Mouse (Mus musculus) frontal cortex, postnatal 25 days (tissue): ENCODE data around the gene Pde4d.

Source experiments
- DNase-seq, 2 experiments: peaks; one replicate each; pipeline ENCODE4 v3.0.0; 2022; ENCODE audit warnings: low spot score in 2 of 2

The Pde4d gene

GRCm38 (mm10) chr13:109388626-109389220 lies 939.0 kb downstream of the Pde4d start:
- no peak for DNase-seq

DNA sequence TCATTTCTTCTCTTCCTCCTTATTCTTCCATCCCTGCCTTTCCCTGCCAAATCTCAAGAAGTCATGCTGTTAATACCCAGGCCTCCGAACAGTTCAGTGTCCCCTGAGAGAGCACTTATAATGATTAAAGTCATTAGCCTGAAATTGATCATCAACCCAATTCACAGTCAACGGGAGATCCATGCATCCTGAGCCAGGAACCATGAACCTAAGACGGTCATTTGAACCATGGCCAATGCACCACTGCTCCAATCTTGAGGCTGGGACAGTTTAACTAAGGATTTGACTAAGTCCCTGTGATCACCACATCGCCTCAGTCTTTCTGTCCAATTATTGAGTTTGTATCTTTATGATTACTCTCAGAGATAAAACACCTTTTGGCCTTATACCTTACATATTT lies 952.6 kb downstream of the Pde4d start:
- no peak for DNase-seq

- DNase-seq: no peak
Observed at GRCm38 (mm10) chr13:109402936-109403335, 953.2 kb downstream of the Pde4d start.

- DNase-seq: no peak
Observed at GRCm38 (mm10) chr13:109406341-109406740, 956.6 kb downstream of the Pde4d start.

DNA sequence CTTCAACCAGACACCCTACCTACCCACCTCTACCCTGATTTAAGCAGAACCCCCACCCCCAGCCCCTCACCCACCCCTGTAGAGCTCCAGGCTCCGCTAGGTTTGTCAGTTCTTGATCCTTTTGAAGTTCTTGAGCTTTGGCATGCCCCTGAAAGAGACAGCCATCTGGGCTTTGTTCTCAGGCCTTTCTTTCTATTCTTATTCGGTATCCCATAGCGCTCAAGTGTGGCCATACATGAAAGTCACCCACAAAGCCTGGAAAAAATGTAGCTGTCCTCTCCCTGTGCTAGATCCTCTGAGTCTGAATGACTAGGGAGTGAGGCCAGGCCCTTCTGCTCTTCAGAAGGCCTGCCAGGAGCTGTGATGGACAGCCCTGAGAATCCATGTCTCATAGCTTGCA lies 957.6 kb downstream of the Pde4d start:
- DNase-seq: no peak

GRCm38 (mm10) chr13:109420426-109420825 lies 970.7 kb downstream of the Pde4d start:
- DNase-seq: no peak

- DNase-seq: no peak
Observed at GRCm38 (mm10) chr13:109424906-109425305, 975.2 kb downstream of the Pde4d start.

- no peak for DNase-seq
Observed at GRCm38 (mm10) chr13:109425548-109425947, 975.8 kb downstream of the Pde4d start.

DNA sequence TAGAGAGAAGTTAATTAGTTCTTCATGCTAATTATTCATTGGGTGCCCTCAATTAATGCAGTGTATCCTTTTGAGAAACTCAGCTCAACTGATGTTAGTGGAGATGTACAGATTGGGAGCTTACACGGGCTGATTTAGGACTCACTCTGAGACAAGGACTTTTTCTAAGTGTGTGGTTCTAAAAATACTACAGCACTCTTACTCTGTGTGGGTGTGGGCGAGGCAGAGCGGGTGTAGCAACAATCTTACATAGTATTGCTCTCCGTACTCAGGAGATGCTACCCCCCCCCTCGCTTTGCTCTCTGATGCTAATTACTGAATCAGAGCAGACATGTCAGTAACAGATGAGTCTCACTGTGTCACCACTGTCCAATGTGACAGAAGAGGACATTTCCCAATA lies 976.3 kb downstream of the Pde4d start:
- no peak for DNase-seq

DNA sequence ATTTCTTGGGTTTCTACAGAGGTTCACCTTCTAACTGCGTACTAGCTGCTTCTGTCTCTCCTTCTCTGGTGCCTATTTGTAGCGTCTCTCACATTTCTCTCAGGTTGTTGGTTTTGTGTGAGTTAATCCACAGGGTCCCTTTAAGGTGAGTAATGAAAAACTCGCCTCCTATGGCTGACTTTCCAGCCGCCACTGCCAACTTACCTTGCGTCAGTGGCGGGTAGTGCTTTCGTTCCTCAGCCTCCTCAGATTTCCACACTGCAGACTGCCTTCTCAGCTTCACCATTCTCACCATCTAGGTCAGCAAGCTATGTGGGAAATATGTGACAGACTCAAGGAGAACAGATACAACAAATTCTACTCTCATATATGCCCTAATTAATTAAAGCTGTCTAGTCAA lies 977.8 kb downstream of the Pde4d start:
- no peak for DNase-seq

GRCm38 (mm10) chr13:109429544-109429943 lies 979.8 kb downstream of the Pde4d start:
- no peak for DNase-seq

- no peak for DNase-seq
Observed at GRCm38 (mm10) chr13:109437231-109437776, 987.6 kb downstream of the Pde4d start.

GRCm38 (mm10) chr13:109439436-109440161 lies 989.9 kb downstream of the Pde4d start:
- DNase-seq: no peak

- DNase-seq: peak in 1 of 2 experiments; percentile 30
Observed at GRCm38 (mm10) chr13:109440331-109440730, 990.6 kb downstream of the Pde4d start.

DNA sequence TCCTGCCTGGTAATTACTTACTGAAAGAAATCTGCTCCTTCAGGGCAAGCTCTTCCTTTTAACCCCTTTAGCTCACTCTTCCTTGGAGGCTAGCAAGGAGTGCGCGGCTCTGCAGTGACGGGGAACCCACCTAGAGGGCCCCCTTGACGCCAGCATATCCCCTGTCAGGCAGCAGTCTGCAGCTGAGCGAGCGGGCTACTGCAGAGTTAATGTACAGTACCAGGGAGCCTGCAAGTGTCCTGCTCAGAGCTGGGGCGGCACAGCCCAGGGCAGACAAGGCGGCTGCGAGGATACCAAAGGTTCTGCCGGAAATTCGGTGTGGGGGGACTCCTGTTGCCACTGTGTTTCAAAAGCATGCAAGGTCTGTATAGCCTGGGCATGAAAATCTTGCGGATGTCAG lies 991.1 kb downstream of the Pde4d start:
- peak; percentile 62 to 71 for DNase-seq

DNA sequence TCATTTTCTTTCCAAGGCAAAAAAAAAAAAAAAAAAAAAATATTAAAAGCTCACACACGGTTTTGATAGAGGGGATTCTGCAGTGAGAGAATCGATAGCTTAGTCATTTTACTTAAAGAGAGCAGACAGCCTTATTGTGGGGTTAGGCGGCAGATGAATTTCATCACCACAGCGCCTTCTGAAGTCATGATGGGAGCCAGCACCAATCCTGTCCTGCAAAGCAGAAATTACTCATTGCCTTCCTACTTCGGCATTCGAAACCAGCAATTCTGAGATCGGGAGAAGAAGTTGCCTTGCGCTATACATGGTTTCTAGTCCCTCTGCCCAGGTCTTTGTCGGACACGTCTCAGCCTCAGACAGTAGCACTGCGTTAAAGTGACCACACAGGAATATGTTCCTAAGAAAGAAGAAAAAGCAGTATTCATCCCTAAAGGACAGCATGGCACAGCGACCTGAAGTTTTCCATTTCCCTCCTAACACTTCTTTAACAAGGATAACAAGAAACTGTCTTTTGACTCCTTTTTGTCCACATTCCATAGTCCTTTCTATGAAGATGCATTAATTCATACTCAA lies 991.7 kb downstream of the Pde4d start:
- DNase-seq: peak in 1 of 2 experiments; percentile 31

GRCm38 (mm10) chr13:109446138-109446537 lies 996.4 kb downstream of the Pde4d start:
- DNase-seq: no peak

DNA sequence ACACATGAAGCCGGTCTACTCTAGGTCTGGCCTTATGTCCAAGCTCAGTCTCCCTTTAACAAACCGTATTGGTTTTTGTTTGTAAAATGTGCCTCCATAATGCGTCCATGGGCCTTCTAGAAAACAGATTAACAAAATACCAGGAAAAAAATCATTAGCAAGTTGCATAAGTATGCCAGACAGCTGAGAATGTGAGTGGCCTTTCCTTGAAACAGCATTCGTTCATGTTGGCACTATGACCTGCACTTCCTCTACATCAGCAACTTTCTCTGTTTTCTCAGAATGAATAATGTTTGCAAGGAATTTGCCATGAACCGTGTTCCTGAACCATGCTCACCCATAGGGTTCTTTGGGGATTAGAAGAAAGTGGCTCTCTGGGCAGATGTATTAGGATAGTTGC lies 998.4 kb downstream of the Pde4d start:
- no peak for DNase-seq

- DNase-seq: no peak
Observed at GRCm38 (mm10) chr13:109474344-109474743, 1024.6 kb downstream of the Pde4d start.

DNA sequence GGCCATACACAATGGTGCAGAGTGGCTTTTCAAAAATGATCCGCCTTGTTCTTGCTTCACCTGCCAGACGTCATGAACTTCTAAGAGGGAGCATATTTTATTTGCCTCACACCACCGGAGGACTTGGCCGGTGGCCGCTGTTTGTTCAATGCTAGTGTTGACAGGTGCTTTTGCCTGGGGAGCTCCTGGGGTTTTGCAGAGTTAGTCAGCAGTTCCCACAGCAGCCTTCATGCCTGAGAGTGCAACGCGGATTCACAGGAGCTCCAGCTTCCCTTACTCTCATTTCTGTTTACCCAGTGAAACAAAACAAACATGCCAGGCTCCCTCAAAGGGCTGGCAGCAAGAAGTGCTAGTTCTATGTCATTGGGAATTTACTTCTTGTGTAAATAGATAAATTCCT lies 1031.7 kb downstream of the Pde4d start:
- no peak for DNase-seq

GRCm38 (mm10) chr13:109486166-109486565 lies 1036.4 kb downstream of the Pde4d start:
- no peak for DNase-seq

GRCm38 (mm10) chr13:109487378-109487777 lies 1037.6 kb downstream of the Pde4d start:
- DNase-seq: peak in 1 of 2 experiments; percentile 17

DNA sequence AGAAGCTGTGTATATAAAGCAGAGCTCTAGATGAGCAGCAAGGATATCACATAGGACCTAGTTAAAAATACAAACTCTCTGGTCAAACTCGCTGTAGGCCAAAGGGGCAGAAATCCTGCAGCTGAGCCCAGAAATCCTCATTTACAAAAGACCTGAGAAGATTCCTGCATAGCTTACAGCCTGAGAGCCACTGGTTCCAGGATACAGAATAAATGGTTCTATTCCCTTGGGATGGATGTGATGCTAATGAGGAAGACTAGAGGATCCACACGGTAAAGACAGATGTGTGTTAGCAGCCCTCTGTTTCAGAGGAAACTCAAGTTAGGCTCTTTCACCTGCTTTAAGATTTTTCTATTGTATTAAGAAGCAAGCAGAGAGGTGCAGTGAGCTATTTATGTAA lies 1041.1 kb downstream of the Pde4d start:
- DNase-seq: no peak
